Mouse (Mus musculus) forebrain, embryonic 11.5 days (tissue): ENCODE measurements around the gene Dnah6. TPM values are rescaled to one million over a fixed set of nuclear protein-coding genes. Genes with fewer than 3 reads are reported as not detected.

Source experiments
- ATAC-seq: fragments of 200-750 bp; cut with Nextera tagmentation; replicated peaks from 2 replicates; pipeline ENCODE4 v1.8.0; 2017; ENCODE audit warnings: moderate TSS enrichment; ENCODE audit not compliant: low FRiP score
- DNase-seq: peaks from one replicate; pipeline ENCODE4 v3.0.0-alpha.2; 2017; ENCODE audit warnings: low spot score
- H3K27ac ChIP-seq: fragments of 300-500 bp; sonication (generic); 2 replicates; pipeline ENCODE4 v1.5.1; 2014; ENCODE audit warnings: low read depth, low read length
- H3K27me3 ChIP-seq: fragments of 300-500 bp; sonication (generic); 2 replicates; pipeline ENCODE4 v1.6.1; 2014; ENCODE audit warnings: mild to moderate bottlenecking, low read length, mixed read lengths; ENCODE audit not compliant: control insufficient read depth, insufficient read depth
- H3K36me3 ChIP-seq: fragments of 300-500 bp; sonication (generic); 2 replicates; pipeline ENCODE4 v1.6.1; 2014; ENCODE audit warnings: mild to moderate bottlenecking, low read length, moderate library complexity, mixed read lengths; ENCODE audit not compliant: control insufficient read depth, insufficient read depth
- H3K4me1 ChIP-seq: fragments of 300-500 bp; sonication (generic); replicated peaks from 2 replicates; pipeline ENCODE4 v1.6.1; 2014; ENCODE audit warnings: low read length, mixed read lengths; ENCODE audit not compliant: control insufficient read depth, insufficient read depth
- H3K4me2 ChIP-seq: fragments of 300-500 bp; sonication (generic); 2 replicates; pipeline ENCODE4 v1.6.1; 2014; ENCODE audit warnings: low read depth, mild to moderate bottlenecking, low read length, moderate library complexity, mixed read lengths; ENCODE audit not compliant: severe bottlenecking
- H3K4me3 ChIP-seq: fragments of 300-500 bp; sonication (generic); 2 replicates; pipeline ENCODE4 v1.5.1; 2014; ENCODE audit warnings: low read depth, low read length
- H3K9ac ChIP-seq: fragments of 300-500 bp; sonication (generic); 2 replicates; pipeline ENCODE4 v1.6.1; 2014; ENCODE audit warnings: low read length
- H3K9me3 ChIP-seq: fragments of 300-500 bp; sonication (generic); 2 replicates; pipeline ENCODE4 v1.6.1; 2016; ENCODE audit warnings: low read length, mixed read lengths; ENCODE audit not compliant: control insufficient read depth
- WGBS: fragments of 180-500 bp; shearing (Covaris S2); extraction: QIAGEN DNeasy Blood & Tissue Kit; methylation state at CpG from one replicate; pipeline ENCODE4 v1.1.7; 2014; 5-methylcytosine and 5-hydroxymethylcytosine counted together
- polyA plus RNA-seq: library from polyadenylated mRNA; unstranded; fragments of >200 nt; fragmentation: Nextera tagmentation; extraction: Ambion mirVana; gene quantifications from 2 replicates; pipeline ENCODE4 v1.2.1, GENCODE M21; 2014

Gene Dnah6
- polyA plus RNA-seq, 1 experiment from 2014 or later, result 0.04 TPM

GRCm38 (mm10) chr6:73054807-73055206 is 166.6 kb downstream of the Dnah6 start:
- Histone ChIP-seq H3K4me3 (no peak overlapping the region), H3K27me3 (no peaks in the 10 kb centered on the region), H3K36me3 (no peaks in the 10 kb centered on the region), H3K4me2 (no peak overlapping the region), H3K4me1 (no peaks in the 10 kb centered on the region), H3K9me3 (no peaks in the 10 kb centered on the region), H3K27ac (no peak overlapping the region), H3K9ac (no peak overlapping the region)
- DNase-seq (no peak), ATAC-seq (no peak)
- 91% methylated on average over 6 of the region's 6 CpGs for WGBS

GRCm38 (mm10) chr6:73053526-73053925 is 167.9 kb downstream of the Dnah6 start:
- Histone ChIP-seq H3K9me3 (no peaks in the 10 kb centered on the region), H3K4me2 (no peak overlapping the region), H3K27me3 (no peaks in the 10 kb centered on the region), H3K27ac (no peak overlapping the region), H3K9ac (no peak overlapping the region), H3K4me1 (no peaks in the 10 kb centered on the region), H3K36me3 (no peaks in the 10 kb centered on the region), H3K4me3 (no peak overlapping the region)
- DNase-seq (no peak), ATAC-seq (no peak)
- WGBS, result 92% methylated on average over 9 of the region's 9 CpGs

GRCm38 (mm10) chr6:73047259-73047658 is 174.2 kb downstream of the Dnah6 start:
- no peaks in the 10 kb centered on the region for H3K36me3 ChIP-seq
- no peaks in the 10 kb centered on the region for H3K27me3 ChIP-seq
- H3K4me2 ChIP-seq, result no peak overlapping the region
- no peak overlapping the region for H3K4me3 ChIP-seq
- no peaks in the 10 kb centered on the region for H3K9me3 ChIP-seq
- no peak overlapping the region for H3K27ac ChIP-seq
- ATAC-seq (no peak), DNase-seq (no peak)
- 86% methylated on average over 7 of the region's 7 CpGs for WGBS
- H3K9ac ChIP-seq, result no peak overlapping the region
- H3K4me1 ChIP-seq, result no peaks in the 10 kb centered on the region

- no peak overlapping the region for H3K27ac ChIP-seq
- no peak overlapping the region for H3K4me2 ChIP-seq
- no peaks in the 10 kb centered on the region for H3K27me3 ChIP-seq
- no peaks in the 10 kb centered on the region for H3K9me3 ChIP-seq
- WGBS, result 77% methylated on average over 3 of the region's 3 CpGs
- H3K4me1 ChIP-seq, result no peaks in the 10 kb centered on the region
- no peak overlapping the region for H3K4me3 ChIP-seq
- H3K9ac ChIP-seq, result no peak overlapping the region
- DNase-seq (no peak), ATAC-seq (no peak)
- H3K36me3 ChIP-seq, result no peaks in the 10 kb centered on the region
These were observed 175.5 kb downstream of the Dnah6 start for GRCm38 (mm10) chr6:73045944-73046343.

DNA sequence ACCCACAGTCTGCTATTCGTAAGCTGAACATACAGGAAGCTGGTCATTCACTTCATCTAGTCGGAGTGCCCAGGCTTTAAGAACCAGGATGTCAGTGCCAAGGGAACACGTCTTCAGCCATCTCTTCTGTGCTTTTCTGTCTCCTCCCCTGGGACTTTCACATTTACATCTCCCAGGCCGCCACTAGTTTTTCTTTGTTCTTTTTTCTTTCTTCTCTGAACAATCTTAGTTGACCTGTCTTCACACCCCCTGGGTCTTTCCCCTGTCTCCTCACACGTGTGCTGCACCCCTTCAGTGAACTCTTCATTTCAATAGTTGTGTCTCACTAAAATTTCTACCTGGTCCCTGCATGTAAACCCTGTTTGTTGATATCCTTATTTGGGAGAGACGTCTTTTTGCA is 179.2 kb downstream of the Dnah6 start:
- Histone ChIP-seq H3K4me3 (no peak overlapping the region), H3K9me3 (no peaks in the 10 kb centered on the region), H3K27me3 (no peaks in the 10 kb centered on the region), H3K4me1 (no peaks in the 10 kb centered on the region), H3K36me3 (no peaks in the 10 kb centered on the region), H3K4me2 (no peak overlapping the region), H3K27ac (no peak overlapping the region), H3K9ac (no peak overlapping the region)
- ATAC-seq, result no peak
- WGBS, result 77% methylated on average over 6 of the region's 6 CpGs
- no peak for DNase-seq

- 75% methylated on average over 2 of the region's 2 CpGs for WGBS
- no peak overlapping the region for H3K9ac ChIP-seq
- H3K9me3 ChIP-seq, result no peaks in the 10 kb centered on the region
- H3K36me3 ChIP-seq, result no peaks in the 10 kb centered on the region
- no peak overlapping the region for H3K4me2 ChIP-seq
- no peak overlapping the region for H3K4me3 ChIP-seq
- no peaks in the 10 kb centered on the region for H3K4me1 ChIP-seq
- H3K27me3 ChIP-seq, result no peaks in the 10 kb centered on the region
- no peak overlapping the region for H3K27ac ChIP-seq
- DNase-seq (no peak), ATAC-seq (no peak)
These were observed 183.2 kb downstream of the Dnah6 start for GRCm38 (mm10) chr6:73038291-73038690.

- no peaks in the 10 kb centered on the region for H3K27me3 ChIP-seq
- no peak overlapping the region for H3K4me2 ChIP-seq
- no peak overlapping the region for H3K9ac ChIP-seq
- no peaks in the 10 kb centered on the region for H3K4me1 ChIP-seq
- H3K9me3 ChIP-seq, result no peaks in the 10 kb centered on the region
- no peaks in the 10 kb centered on the region for H3K36me3 ChIP-seq
- ATAC-seq (no peak), DNase-seq (no peak)
- no peak overlapping the region for H3K4me3 ChIP-seq
- H3K27ac ChIP-seq, result no peak overlapping the region
- 99% methylated on average over 3 of the region's 3 CpGs for WGBS
These were observed 192.6 kb downstream of the Dnah6 start for GRCm38 (mm10) chr6:73028853-73029252.

GRCm38 (mm10) chr6:73027881-73028280 is 193.6 kb downstream of the Dnah6 start:
- WGBS, result 82% methylated on average over 4 of the region's 4 CpGs
- DNase-seq, result no peak
- no peak for ATAC-seq

DNA sequence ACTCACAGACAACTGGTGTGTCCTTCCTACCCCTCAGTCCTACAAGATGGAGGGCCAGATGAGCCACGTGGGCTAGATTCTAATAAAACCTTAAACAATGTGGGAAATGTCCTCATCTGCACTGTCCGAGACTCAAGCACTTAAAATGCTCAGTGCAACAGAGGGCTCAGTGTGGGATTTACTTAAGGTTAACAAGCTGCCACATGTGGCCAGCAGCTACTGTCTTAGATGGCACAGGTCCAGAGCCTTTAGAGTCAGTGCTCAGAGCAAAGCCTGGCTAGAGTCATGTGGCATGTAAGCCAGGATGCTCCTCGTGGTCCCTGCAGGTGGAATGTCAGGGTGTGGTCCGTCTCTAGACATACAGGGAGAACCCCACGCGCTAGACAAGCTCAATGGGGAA is 194.6 kb downstream of the Dnah6 start:
- DNase-seq (no peak), ATAC-seq (no peak)
- Histone ChIP-seq H3K9me3 (no peaks in the 10 kb centered on the region), H3K36me3 (no peaks in the 10 kb centered on the region), H3K27me3 (no peaks in the 10 kb centered on the region), H3K27ac (no peak overlapping the region), H3K4me2 (no peak overlapping the region), H3K4me3 (no peak overlapping the region), H3K9ac (no peak overlapping the region), H3K4me1 (no peaks in the 10 kb centered on the region)
- 90% methylated on average over 6 of the region's 6 CpGs for WGBS

More at GRCm38 (mm10) chr6:73027881-73028280, 193.6 kb downstream of the Dnah6 start:
- H3K36me3 ChIP-seq, result no peaks in the 10 kb centered on the region
- no peak overlapping the region for H3K9ac ChIP-seq
- H3K4me3 ChIP-seq, result no peak overlapping the region
- no peaks in the 10 kb centered on the region for H3K27me3 ChIP-seq
- no peaks in the 10 kb centered on the region for H3K9me3 ChIP-seq
- no peaks in the 10 kb centered on the region for H3K4me1 ChIP-seq
- H3K4me2 ChIP-seq, result no peak overlapping the region
- no peak overlapping the region for H3K27ac ChIP-seq
